Mouse (Mus musculus) midbrain, postnatal 0 days (tissue): ENCODE results near the gene Mon1b. TPM values are rescaled to one million over a fixed set of nuclear protein-coding genes. Genes with fewer than 3 reads are reported as not detected.

Source experiments
- ATAC-seq: fragments of 200-750 bp; cut with Nextera tagmentation; 2 replicates; pipeline ENCODE4 v1.8.0; 2017; ENCODE audit warnings: moderate number of reproducible peaks, mild to moderate bottlenecking, moderate TSS enrichment, moderate library complexity; ENCODE audit not compliant: low FRiP score
- DNase-seq: peaks from one replicate; pipeline ENCODE4 v3.0.0-alpha.2; 2015; ENCODE audit warnings: low spot score
- H3K27ac ChIP-seq: fragments of 300-500 bp; sonication (generic); 2 replicates; pipeline ENCODE4 v1.5.1; 2014; ENCODE audit warnings: low read depth, mild to moderate bottlenecking, low read length, mixed read lengths
- H3K27me3 ChIP-seq: fragments of 300-500 bp; sonication (generic); 2 replicates; pipeline ENCODE4 v1.6.1; 2014; ENCODE audit warnings: low read length, control low read depth, mixed read lengths; ENCODE audit not compliant: insufficient read depth
- H3K36me3 ChIP-seq: fragments of 300-500 bp; sonication (generic); 2 replicates; pipeline ENCODE4 v1.6.1; 2014; ENCODE audit warnings: low read length, control low read depth, mixed read lengths; ENCODE audit not compliant: insufficient read depth
- H3K4me1 ChIP-seq: fragments of 300-500 bp; sonication (generic); 2 replicates; pipeline ENCODE4 v1.6.1; 2014; ENCODE audit warnings: mild to moderate bottlenecking, control low read depth, antibody characterized with exemption, low read length, mixed read lengths; ENCODE audit not compliant: insufficient read depth
- H3K4me2 ChIP-seq: fragments of 300-500 bp; sonication (generic); 2 replicates; pipeline ENCODE4 v1.6.1; 2014; ENCODE audit warnings: low read depth, mild to moderate bottlenecking, low read length, mixed read lengths; ENCODE audit not compliant: poor library complexity, severe bottlenecking
- H3K4me3 ChIP-seq: fragments of 300-500 bp; sonication (generic); 2 replicates; pipeline ENCODE4 v1.5.1; 2014; ENCODE audit warnings: low read depth, mild to moderate bottlenecking, low read length, moderate library complexity
- H3K9ac ChIP-seq: fragments of 300-500 bp; sonication (generic); replicated peaks from 2 replicates; pipeline ENCODE4 v1.6.1; 2014; ENCODE audit warnings: mild to moderate bottlenecking, low read length, moderate library complexity, mixed read lengths; ENCODE audit not compliant: poor library complexity, severe bottlenecking
- H3K9me3 ChIP-seq: fragments of 300-500 bp; sonication (generic); 2 replicates; pipeline ENCODE4 v1.6.1; 2016; ENCODE audit warnings: low read length, control low read depth
- CTCF ChIP-seq: IDR thresholded peaks from 2 replicates; pipeline ENCODE4 v1.5.1; 2016; ENCODE audit warnings: antibody characterized with exemption, mild to moderate bottlenecking
- WGBS: fragments of 180-500 bp; shearing (Covaris S2); extraction: QIAGEN DNeasy Blood & Tissue Kit; methylation state at CpG from one replicate; pipeline ENCODE4 v1.1.7; 2014; 5-methylcytosine and 5-hydroxymethylcytosine counted together
- polyA plus RNA-seq: library from polyadenylated mRNA; unstranded; fragments of >200 nt; fragmentation: Nextera tagmentation; extraction: Ambion mirVana; gene quantifications from 2 replicates; pipeline ENCODE4 v1.2.1, GENCODE M21; 2015
- total RNA-seq: library from RNA; depleted of rRNA; stranded (reverse); fragments of >200 nt; gene quantifications from 2 replicates; pipeline ENCODE4 v1.2.3, GENCODE M21; 2014

The Mon1b gene
- total and polyA plus RNA-seq, 2 experiments from 2014 or later = 9.6 to 26.8 TPM

- Histone ChIP-seq H3K9me3 (no peaks in the 10 kb centered on the region), H3K4me2 (no peak overlapping the region), H3K27ac (no peak overlapping the region), H3K36me3 (no peaks in the 10 kb centered on the region), H3K9ac (no peak overlapping the region), H3K4me3 (no peak overlapping the region), H3K4me1 (no peaks in the 10 kb centered on the region), H3K27me3 (no peaks in the 10 kb centered on the region)
- DNase-seq = peak; percentile 22
- no peak for ATAC-seq
- 63% methylated on average over 8 of the region's 8 CpGs for WGBS
- no peak for TF ChIP-seq CTCF
Measured at GRCm38 (mm10) chr8:113665951-113666350, 30.6 kb downstream of the Mon1b start.

- TF ChIP-seq CTCF = no peak
- ATAC-seq = no peak
- Histone ChIP-seq H3K4me1 (no peaks in the 10 kb centered on the region), H3K9ac (no peak overlapping the region), H3K4me2 (no peak overlapping the region), H3K27me3 (no peaks in the 10 kb centered on the region), H3K27ac (no peak overlapping the region), H3K36me3 (no peaks in the 10 kb centered on the region), H3K4me3 (no peak overlapping the region), H3K9me3 (no peaks in the 10 kb centered on the region)
- 72% methylated on average over 16 of the region's 16 CpGs for WGBS
- DNase-seq = no peak
Measured at GRCm38 (mm10) chr8:113666714-113667432, 31.5 kb downstream of the Mon1b start.

DNA sequence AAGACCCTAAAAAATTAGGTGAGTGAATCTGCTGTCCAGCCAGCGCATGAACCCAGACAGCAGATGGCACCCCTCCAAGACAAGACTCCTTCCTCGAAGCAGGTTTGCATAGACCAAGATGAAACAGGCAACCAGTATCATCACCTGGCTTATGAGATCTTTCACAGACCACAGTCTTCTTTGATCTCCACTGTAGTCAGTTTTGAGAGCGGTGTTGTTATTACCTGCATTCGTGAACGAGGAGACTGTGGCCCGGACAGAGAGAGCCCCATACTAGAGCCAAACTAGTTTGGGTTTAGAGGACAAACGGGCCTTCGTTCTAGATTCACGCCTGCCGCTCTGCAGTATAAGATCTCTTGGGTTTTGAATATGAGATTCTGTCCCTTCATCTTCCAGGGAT, 34.5 kb downstream of the Mon1b start:
- Histone ChIP-seq H3K4me3 (no peak overlapping the region), H3K4me2 (no peak overlapping the region), H3K27me3 (no peaks in the 10 kb centered on the region), H3K4me1 (no peaks in the 10 kb centered on the region), H3K36me3 (no peaks in the 10 kb centered on the region), H3K9ac (no peak overlapping the region), H3K27ac (no peak overlapping the region), H3K9me3 (no peaks in the 10 kb centered on the region)
- ATAC-seq (no peak), DNase-seq (no peak)
- 92% methylated on average over 10 of the region's 10 CpGs for WGBS
- TF ChIP-seq CTCF = peak; percentile 49

- Histone ChIP-seq H3K4me3 (no peak overlapping the region), H3K9ac (no peak overlapping the region), H3K27me3 (no peaks in the 10 kb centered on the region), H3K4me1 (no peaks in the 10 kb centered on the region), H3K36me3 (no peaks in the 10 kb centered on the region), H3K9me3 (no peaks in the 10 kb centered on the region), H3K27ac (no peak overlapping the region), H3K4me2 (no peak overlapping the region)
- ATAC-seq (no peak), DNase-seq (no peak)
- no peak for TF ChIP-seq CTCF
- 74% methylated on average over 11 of the region's 11 CpGs for WGBS
Measured at GRCm38 (mm10) chr8:113672599-113673255, 37.3 kb downstream of the Mon1b start.

GRCm38 (mm10) chr8:113673300-113673699, 37.9 kb downstream of the Mon1b start:
- no peaks in the 10 kb centered on the region for H3K9me3 ChIP-seq
- no peak overlapping the region for H3K27ac ChIP-seq
- DNase-seq (no peak), ATAC-seq (no peak)
- H3K4me3 ChIP-seq = no peak overlapping the region
- no peaks in the 10 kb centered on the region for H3K4me1 ChIP-seq
- no peaks in the 10 kb centered on the region for H3K36me3 ChIP-seq
- no peak overlapping the region for H3K4me2 ChIP-seq
- no peak for TF ChIP-seq CTCF
- 37% methylated on average over 3 of the region's 3 CpGs for WGBS
- H3K27me3 ChIP-seq = no peaks in the 10 kb centered on the region
- no peak overlapping the region for H3K9ac ChIP-seq

DNA sequence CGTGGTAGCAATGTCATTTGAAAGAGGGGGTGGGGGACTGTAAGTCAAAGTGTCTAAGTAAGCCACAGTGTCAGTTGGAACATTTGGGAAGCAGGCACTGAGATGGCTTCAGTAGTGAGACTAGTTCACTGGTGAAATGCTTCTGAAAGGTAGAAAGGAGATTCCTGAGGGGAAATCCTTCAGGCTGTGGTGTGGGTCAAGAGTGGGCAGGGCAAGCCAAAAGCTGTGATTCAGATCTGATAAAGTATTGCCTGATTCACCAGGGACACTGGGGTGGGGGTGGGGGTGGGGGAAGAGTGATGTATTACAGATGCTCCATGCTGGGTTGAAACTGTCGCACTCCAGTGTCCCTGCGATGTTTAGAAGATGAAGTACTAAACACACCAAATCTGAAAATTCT, 39.2 kb downstream of the Mon1b start:
- no peak overlapping the region for H3K9ac ChIP-seq
- no peak overlapping the region for H3K4me2 ChIP-seq
- ATAC-seq (no peak), DNase-seq (no peak)
- H3K27me3 ChIP-seq = no peaks in the 10 kb centered on the region
- no peak for TF ChIP-seq CTCF
- no peaks in the 10 kb centered on the region for H3K9me3 ChIP-seq
- 90% methylated on average over 3 of the region's 3 CpGs for WGBS
- H3K27ac ChIP-seq = no peak overlapping the region
- no peaks in the 10 kb centered on the region for H3K36me3 ChIP-seq
- H3K4me3 ChIP-seq = no peak overlapping the region
- H3K4me1 ChIP-seq = no peaks in the 10 kb centered on the region
